Mouse (Mus musculus): ENCODE measurements around the gene Frmd6. TPM values are rescaled to one million over a fixed set of nuclear protein-coding genes. Genes with fewer than 3 reads are reported as not detected.

Frmd6 gene
- total and polyA plus RNA-seq, 2 experiments from 2014 or later, result 5.9 to 7.2 TPM

GRCm38 (mm10) chr12:70937150-70937549, 111.8 kb downstream of the Frmd6 start:
- peak; percentile 33 for ATAC-seq (ENCODE audit: low FRiP score)
- no peaks in the 10 kb centered on the region for H3K27me3 ChIP-seq (ENCODE audit: insufficient read depth, low read length)
- H3K27ac ChIP-seq (ENCODE audit: low read depth, low read length), result peak overlapping the region; percentile 86
- WGBS, result 14% methylated on average over 8 of the region's 12 CpGs
- no peak for TF ChIP-seq CTCF (IDR thresholded peaks at IDR 0.05)
- no peaks in the 10 kb centered on the region; the same call in 1 of the 2 replicates for H3K4me1 ChIP-seq (ENCODE audit: insufficient read depth, low read length)
- peak overlapping the region; percentile 57 for H3K4me2 ChIP-seq (ENCODE audit: low read depth, low read length, poor library complexity, severe bottlenecking)
- H3K4me3 ChIP-seq (ENCODE audit: low read depth, low read length), result peak overlapping the region; percentile 77
- H3K36me3 ChIP-seq (ENCODE audit: insufficient read depth, low read length), result peaks cover 2% of the 10 kb centered on the region; the same call in 1 of the 2 replicates
- no peaks in the 10 kb centered on the region for H3K9me3 ChIP-seq (ENCODE audit: low read length)
- peak overlapping the region; percentile 59 for H3K9ac ChIP-seq (replicated peaks; ENCODE audit: low read length, poor library complexity, severe bottlenecking)
- DNase-seq (ENCODE audit: low spot score), result peak; percentile 38

GRCm38 (mm10) chr12:70937571-70938384, 112.5 kb downstream of the Frmd6 start, which contains the start of gene Actr10:
Gene Actr10 (plus strand): TSS chr12:70937857.
- Histone ChIP-seq H3K27me3 (ENCODE audit: insufficient read depth, low read length) (no peaks in the 10 kb centered on the region), H3K9me3 (ENCODE audit: low read length) (no peaks in the 10 kb centered on the region), H3K9ac (replicated peaks; ENCODE audit: low read length, poor library complexity, severe bottlenecking) (peak within 1 kb of the TSS; percentile 69), H3K4me1 (ENCODE audit: insufficient read depth, low read length) (no peaks in the 10 kb centered on the region; the same call in 1 of the 2 replicates), H3K36me3 (ENCODE audit: insufficient read depth, low read length) (peaks cover 7% of the 10 kb centered on the region; the same call in 1 of the 2 replicates), H3K27ac (ENCODE audit: low read depth, low read length) (peak within 1 kb of the TSS; percentile 86), H3K4me3 (ENCODE audit: low read depth, low read length) (peak within 1 kb of the TSS; percentile 77), H3K4me2 (ENCODE audit: low read depth, low read length, poor library complexity, severe bottlenecking) (peak within 1 kb of the TSS; percentile 57)
- ATAC-seq (ENCODE audit: low FRiP score), result peak; percentile 98
- under 1% methylated on average over 56 of the region's 59 CpGs for WGBS
- peak; percentile 94 for DNase-seq (ENCODE audit: low spot score)
- no peak for TF ChIP-seq CTCF (IDR thresholded peaks at IDR 0.05)

GRCm38 (mm10) chr12:70940806-70941205, 115.5 kb downstream of the Frmd6 start:
- Histone ChIP-seq H3K27ac (ENCODE audit: low read depth, low read length) (no peak overlapping the region), H3K9ac (replicated peaks; ENCODE audit: low read length, poor library complexity, severe bottlenecking) (no peak overlapping the region), H3K4me1 (ENCODE audit: insufficient read depth, low read length) (no peaks in the 10 kb centered on the region; the same call in 1 of the 2 replicates), H3K4me3 (ENCODE audit: low read depth, low read length) (no peak overlapping the region), H3K4me2 (ENCODE audit: low read depth, low read length, poor library complexity, severe bottlenecking) (no peak overlapping the region), H3K36me3 (ENCODE audit: insufficient read depth, low read length) (peaks cover 18% of the 10 kb centered on the region), H3K27me3 (ENCODE audit: insufficient read depth, low read length) (no peaks in the 10 kb centered on the region), H3K9me3 (ENCODE audit: low read length) (no peaks in the 10 kb centered on the region)
- WGBS, result 97% methylated on average over 7 of the region's 7 CpGs
- no peak for TF ChIP-seq CTCF (IDR thresholded peaks at IDR 0.05)
- ATAC-seq (ENCODE audit: low FRiP score), result no peak
- DNase-seq (ENCODE audit: low spot score), result no peak

GRCm38 (mm10) chr12:70944181-70944580, 118.9 kb downstream of the Frmd6 start:
- H3K4me2 ChIP-seq (ENCODE audit: low read depth, low read length, poor library complexity, severe bottlenecking), result no peak overlapping the region
- ATAC-seq (ENCODE audit: low FRiP score) (no peak), DNase-seq (ENCODE audit: low spot score) (no peak)
- no peaks in the 10 kb centered on the region for H3K27me3 ChIP-seq (ENCODE audit: insufficient read depth, low read length)
- no peak for TF ChIP-seq CTCF (IDR thresholded peaks at IDR 0.05)
- no peak overlapping the region for H3K4me3 ChIP-seq (ENCODE audit: low read depth, low read length)
- no peaks in the 10 kb centered on the region for H3K9me3 ChIP-seq (ENCODE audit: low read length)
- WGBS, result 96% methylated on average over 5 of the region's 5 CpGs
- H3K9ac ChIP-seq (replicated peaks; ENCODE audit: low read length, poor library complexity, severe bottlenecking), result no peak overlapping the region
- no peak overlapping the region for H3K27ac ChIP-seq (ENCODE audit: low read depth, low read length)
- no peaks in the 10 kb centered on the region for H3K4me1 ChIP-seq (ENCODE audit: insufficient read depth, low read length)
- peaks cover 28% of the 10 kb centered on the region for H3K36me3 ChIP-seq (ENCODE audit: insufficient read depth, low read length)

- Histone ChIP-seq H3K27ac (ENCODE audit: low read depth, low read length) (no peak overlapping the region), H3K9me3 (ENCODE audit: low read length) (no peaks in the 10 kb centered on the region), H3K4me1 (ENCODE audit: insufficient read depth, low read length) (no peaks in the 10 kb centered on the region), H3K36me3 (ENCODE audit: insufficient read depth, low read length) (peaks cover 35% of the 10 kb centered on the region), H3K27me3 (ENCODE audit: insufficient read depth, low read length) (no peaks in the 10 kb centered on the region), H3K4me2 (ENCODE audit: low read depth, low read length, poor library complexity, severe bottlenecking) (no peak overlapping the region), H3K4me3 (ENCODE audit: low read depth, low read length) (no peak overlapping the region), H3K9ac (replicated peaks; ENCODE audit: low read length, poor library complexity, severe bottlenecking) (no peak overlapping the region)
- ATAC-seq (ENCODE audit: low FRiP score) (no peak), DNase-seq (ENCODE audit: low spot score) (no peak)
- TF ChIP-seq CTCF (IDR thresholded peaks at IDR 0.05), result no peak
- 95% methylated on average over 10 of the region's 10 CpGs for WGBS
Measured at GRCm38 (mm10) chr12:70946585-70947256, 121.4 kb downstream of the Frmd6 start.

Other genes with a start within 250 kb of the Frmd6 start
- 132 and 144 TPM in 2 replicates for gene Actr10, start 112.3 kb downstream of the Frmd6 start, total RNA-seq (2014; rRNA removed)
- 164 and 171 TPM in 2 replicates for gene Actr10, start 112.3 kb downstream of the Frmd6 start, polyA plus RNA-seq (2015; fragmentation: Nextera tagmentation; extraction: Ambion mirVana)
- gene Psma3, start 149.1 kb downstream of the Frmd6 start, total RNA-seq (2014; rRNA removed), result 116 and 131 TPM in 2 replicates
- gene Psma3, start 149.1 kb downstream of the Frmd6 start, polyA plus RNA-seq (2015; fragmentation: Nextera tagmentation; extraction: Ambion mirVana), result 505 and 509 TPM in 2 replicates
- gene Arid4a, start 190.5 kb downstream of the Frmd6 start, total RNA-seq (2014; rRNA removed), result 11.0 and 11.1 TPM in 2 replicates
- gene Arid4a, start 190.5 kb downstream of the Frmd6 start, polyA plus RNA-seq (2015; fragmentation: Nextera tagmentation; extraction: Ambion mirVana), result 40.0 and 43.4 TPM in 2 replicates